Mouse (Mus musculus): ENCODE data around the gene Tchhl1. TPM values are rescaled to one million over a fixed set of nuclear protein-coding genes. Genes with fewer than 3 reads are reported as not detected.

Gene Tchhl1
- not detected for total RNA-seq (2023)

GRCm38 (mm10) chr3:93468561-93468960, at the start of gene Tchhl1:
Gene Tchhl1 (plus strand): TSS chr3:93468754.

GRCm38 (mm10) chr3:93442030-93442429, 26.5 kb upstream of the Tchhl1 start, which contains the start of gene Tchh:
Gene Tchh (plus strand): TSS chr3:93442330.

DNA sequence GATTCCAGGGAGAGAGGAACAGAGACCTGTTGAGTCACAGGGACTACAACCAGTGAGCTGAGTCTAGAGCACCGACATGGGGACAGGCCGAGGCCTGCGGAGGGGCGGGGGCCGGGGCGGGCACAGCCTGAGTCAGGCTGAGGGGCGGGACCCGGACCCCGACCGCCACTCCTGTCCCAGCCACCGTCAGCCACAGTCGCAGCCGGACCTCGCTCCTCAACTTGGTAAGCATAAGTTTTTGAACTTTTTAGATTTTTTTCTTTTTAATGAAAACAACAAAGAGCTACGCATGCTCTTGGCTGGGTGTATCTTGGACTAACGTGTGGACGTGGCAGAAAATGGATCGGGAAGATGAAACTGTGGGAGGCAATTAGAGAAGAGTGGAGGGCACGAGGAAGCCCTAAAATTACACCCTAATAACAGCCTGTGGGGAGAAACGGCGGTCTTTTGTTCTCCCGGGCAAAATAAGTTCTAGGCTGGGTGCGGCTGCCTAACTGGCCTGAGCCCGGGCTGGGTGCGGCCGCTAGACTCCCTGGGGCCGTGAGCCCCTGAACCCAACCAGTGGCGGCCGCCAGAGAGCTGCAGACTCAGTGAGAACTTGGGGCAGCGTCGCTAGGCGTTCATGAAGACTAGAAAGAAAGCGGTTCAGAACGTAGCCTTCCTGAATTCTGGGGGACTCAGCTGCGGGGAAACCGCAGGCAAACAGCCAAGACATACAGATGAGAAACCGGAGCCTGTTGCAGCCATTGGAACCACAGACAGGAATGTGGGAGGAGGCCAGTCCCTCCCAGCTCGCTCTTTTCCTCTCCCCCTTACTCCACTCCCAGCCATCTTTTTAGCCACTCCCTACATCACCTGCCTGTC, 52.0 kb downstream of the Tchhl1 start, which contains the start of gene S100a11:
S100a11 (plus strand) TSS at position 159 of the 864 bp plus-strand sequence.

Other genes with a start within 250 kb of the Tchhl1 start
- not detected for gene Flg, start 195.2 kb upstream of the Tchhl1 start, total RNA-seq (2023)
- gene Hrnr, start 149.0 kb upstream of the Tchhl1 start, total RNA-seq (2023) = not detected
- not detected for gene Rptn, start 75.1 kb upstream of the Tchhl1 start, total RNA-seq (2023)
- 1 to 10 TPM; 2.1 to 2.3 TPM for gene Tchh, start 26.4 kb upstream of the Tchhl1 start, total RNA-seq (2023)
- gene S100a11, start 51.7 kb downstream of the Tchhl1 start, total RNA-seq (2023) = 1,000 to 10,000 TPM; 1,053 to 1,322 TPM
- gene S100a10, start 86.3 kb downstream of the Tchhl1 start, total RNA-seq (2023) = 100 to 1,000 TPM; 469 to 546 TPM
- not detected for gene Tdpoz2, start 183.9 kb downstream of the Tchhl1 start, total RNA-seq (2023)
- gene Tdpoz1, start 207.6 kb downstream of the Tchhl1 start, total RNA-seq (2023) = not detected
- not detected for gene Gm37596, start 224.3 kb downstream of the Tchhl1 start, total RNA-seq (2023)

Data from monocyte, adult 59 days (primary cell).